Mouse (Mus musculus) neural tube, embryonic 12.5 days (tissue): ENCODE results near the gene Nptxr. TPM values are rescaled to one million over a fixed set of nuclear protein-coding genes. Genes with fewer than 3 reads are reported as not detected.

Experiments
- ATAC-seq: fragments of 200-750 bp; cut with Nextera tagmentation; 2 replicates; pipeline ENCODE4 v1.8.0; 2017; ENCODE audit warnings: low read depth, mild to moderate bottlenecking, moderate TSS enrichment, moderate library complexity; ENCODE audit not compliant: low FRiP score
- H3K27ac ChIP-seq: fragments of 300-500 bp; sonication (generic); 2 replicates; pipeline ENCODE4 v1.5.1; 2016
- H3K27me3 ChIP-seq: fragments of 300-500 bp; sonication (generic); replicated peaks from 2 replicates; pipeline ENCODE4 v1.6.1; 2016; ENCODE audit warnings: mild to moderate bottlenecking
- H3K36me3 ChIP-seq: fragments of 300-500 bp; sonication (generic); 2 replicates; pipeline ENCODE4 v1.6.1; 2016; ENCODE audit warnings: mild to moderate bottlenecking
- H3K4me1 ChIP-seq: fragments of 300-500 bp; sonication (generic); 2 replicates; pipeline ENCODE4 v1.6.1; 2016
- H3K4me2 ChIP-seq: fragments of 300-500 bp; sonication (generic); replicated peaks from 2 replicates; pipeline ENCODE4 v1.6.1; 2016; ENCODE audit warnings: mild to moderate bottlenecking
- H3K4me3 ChIP-seq: fragments of 300-500 bp; sonication (generic); 2 replicates; pipeline ENCODE4 v1.5.1; 2016
- H3K9ac ChIP-seq: fragments of 300-500 bp; sonication (generic); 2 replicates; pipeline ENCODE4 v1.6.1; 2016; ENCODE audit warnings: mild to moderate bottlenecking
- H3K9me3 ChIP-seq: fragments of 300-500 bp; sonication (generic); 2 replicates; pipeline ENCODE4 v1.6.1; 2016; ENCODE audit warnings: mild to moderate bottlenecking
- WGBS: fragments of 180-500 bp; shearing (Covaris S2); methylation state at CpG from one replicate; pipeline ENCODE4 v1.1.7; 2016; 5-methylcytosine and 5-hydroxymethylcytosine counted together
- polyA plus RNA-seq: library from polyadenylated mRNA; unstranded; fragments of >200 nt; fragmentation: Nextera tagmentation; extraction: Ambion mirVana; gene quantifications from 2 replicates; pipeline ENCODE4 v1.2.1, GENCODE M21; 2016

The Nptxr gene
- polyA plus RNA-seq, 1 experiment from 2014 or later = 13.6 TPM

GRCm38 (mm10) chr15:79797096-79797495 is 7.5 kb downstream of the Nptxr start:
- Histone ChIP-seq H3K4me1 (0 out of 2 replicates have a peak, but pooled peaks cover 6% of the 10 kb centered on the region), H3K27me3 (peaks cover 19% of the 10 kb centered on the region), H3K9ac (no peak overlapping the region), H3K9me3 (no peaks in the 10 kb centered on the region), H3K27ac (no peak overlapping the region), H3K36me3 (no peaks in the 10 kb centered on the region), H3K4me2 (no peak overlapping the region), H3K4me3 (no peak overlapping the region)
- ATAC-seq = no peak
- 88% methylated on average over 7 of the region's 7 CpGs for WGBS

- no peaks in the 10 kb centered on the region for H3K36me3 ChIP-seq
- ATAC-seq = no peak
These were observed 8.3 kb downstream of the Nptxr start for GRCm38 (mm10) chr15:79796256-79796655.

GRCm38 (mm10) chr15:79794173-79794572 is 10.4 kb downstream of the Nptxr start:
- Histone ChIP-seq H3K4me3 (no peak overlapping the region), H3K27ac (no peak overlapping the region), H3K9ac (0 out of 2 replicates have a peak overlapping the region, but pooled peaks have one; percentile 17), H3K4me2 (no peak overlapping the region), H3K27me3 (peaks cover 23% of the 10 kb centered on the region), H3K4me1 (0 out of 2 replicates have a peak, but pooled peaks cover 3% of the 10 kb centered on the region), H3K9me3 (no peaks in the 10 kb centered on the region), H3K36me3 (no peaks in the 10 kb centered on the region)
- ATAC-seq = no peak
- WGBS = 37% methylated on average over 20 of the region's 20 CpGs

More at GRCm38 (mm10) chr15:79796256-79796655, 8.3 kb downstream of the Nptxr start:
- H3K9ac ChIP-seq = no peak overlapping the region
- WGBS = 91% methylated on average over 12 of the region's 12 CpGs
- no peak overlapping the region for H3K27ac ChIP-seq
- H3K4me2 ChIP-seq = no peak overlapping the region
- no peak overlapping the region for H3K4me3 ChIP-seq
- H3K4me1 ChIP-seq = 0 out of 2 replicates have a peak, but pooled peaks cover 6% of the 10 kb centered on the region
- peaks cover 17% of the 10 kb centered on the region for H3K27me3 ChIP-seq
- H3K9me3 ChIP-seq = no peaks in the 10 kb centered on the region

GRCm38 (mm10) chr15:79793076-79793475 is 11.5 kb downstream of the Nptxr start:
- Histone ChIP-seq H3K27ac (no peak overlapping the region), H3K27me3 (peaks cover 23% of the 10 kb centered on the region), H3K4me2 (no peak overlapping the region), H3K4me1 (peaks cover 6% of the 10 kb centered on the region; the same call in 1 of the 2 replicates), H3K9ac (no peak overlapping the region), H3K4me3 (no peak overlapping the region), H3K9me3 (no peaks in the 10 kb centered on the region), H3K36me3 (no peaks in the 10 kb centered on the region)
- WGBS = 94% methylated on average over 9 of the region's 9 CpGs
- no peak for ATAC-seq

- no peak for ATAC-seq
- peaks cover 12% of the 10 kb centered on the region; the same call in 1 of the 2 replicates for H3K4me1 ChIP-seq
- peak overlapping the region; percentile 29; the same call in 1 of the 2 replicates for H3K4me2 ChIP-seq
- 20% methylated on average over 19 of the region's 19 CpGs for WGBS
- H3K9me3 ChIP-seq = no peaks in the 10 kb centered on the region
- H3K27ac ChIP-seq = no peak overlapping the region
- peaks cover 23% of the 10 kb centered on the region for H3K27me3 ChIP-seq
- no peaks in the 10 kb centered on the region for H3K36me3 ChIP-seq
- no peak overlapping the region for H3K4me3 ChIP-seq
- no peak overlapping the region for H3K9ac ChIP-seq
These were observed 12.1 kb downstream of the Nptxr start for GRCm38 (mm10) chr15:79792455-79792854.

- Histone ChIP-seq H3K36me3 (no peaks in the 10 kb centered on the region), H3K9ac (no peak overlapping the region), H3K4me2 (no peak overlapping the region), H3K27ac (no peak overlapping the region), H3K4me1 (peaks cover 14% of the 10 kb centered on the region; the same call in 1 of the 2 replicates), H3K27me3 (peaks cover 23% of the 10 kb centered on the region), H3K4me3 (no peak overlapping the region), H3K9me3 (no peaks in the 10 kb centered on the region)
- WGBS = 4% methylated on average over 12 of the region's 12 CpGs
- ATAC-seq = no peak
These were observed 13.1 kb downstream of the Nptxr start for GRCm38 (mm10) chr15:79791502-79791901.

- H3K4me2 ChIP-seq = no peak overlapping the region
- no peak overlapping the region for H3K9ac ChIP-seq
- ATAC-seq = no peak
- WGBS = 84% methylated on average over 6 of the region's 6 CpGs
- H3K9me3 ChIP-seq = no peaks in the 10 kb centered on the region
- H3K27ac ChIP-seq = no peak overlapping the region
- no peak overlapping the region for H3K4me3 ChIP-seq
- H3K27me3 ChIP-seq = peaks cover 23% of the 10 kb centered on the region
- no peaks in the 10 kb centered on the region for H3K36me3 ChIP-seq
- peaks cover 14% of the 10 kb centered on the region; the same call in 1 of the 2 replicates for H3K4me1 ChIP-seq
These were observed 13.7 kb downstream of the Nptxr start for GRCm38 (mm10) chr15:79790905-79791304.

GRCm38 (mm10) chr15:79790111-79790510 is 14.5 kb downstream of the Nptxr start:
- Histone ChIP-seq H3K36me3 (no peaks in the 10 kb centered on the region), H3K27ac (no peak overlapping the region), H3K4me2 (no peak overlapping the region), H3K9me3 (no peaks in the 10 kb centered on the region), H3K9ac (no peak overlapping the region), H3K4me1 (peaks cover 14% of the 10 kb centered on the region; the same call in 1 of the 2 replicates), H3K4me3 (no peak overlapping the region), H3K27me3 (peaks cover 23% of the 10 kb centered on the region)
- WGBS = 52% methylated on average over 8 of the region's 8 CpGs
- no peak for ATAC-seq

GRCm38 (mm10) chr15:79787815-79788214 is 16.8 kb downstream of the Nptxr start:
- Histone ChIP-seq H3K27me3 (peaks cover 13% of the 10 kb centered on the region; the same call in 1 of the 2 replicates), H3K4me3 (no peak overlapping the region), H3K9me3 (no peaks in the 10 kb centered on the region), H3K27ac (no peak overlapping the region), H3K9ac (no peak overlapping the region), H3K36me3 (no peaks in the 10 kb centered on the region), H3K4me2 (no peak overlapping the region), H3K4me1 (peaks cover 14% of the 10 kb centered on the region; the same call in 1 of the 2 replicates)
- 48% methylated on average over 8 of the region's 8 CpGs for WGBS
- ATAC-seq = no peak

- no peaks in the 10 kb centered on the region; the same call in 1 of the 2 replicates for H3K27me3 ChIP-seq
- H3K9me3 ChIP-seq = no peaks in the 10 kb centered on the region
- H3K36me3 ChIP-seq = no peaks in the 10 kb centered on the region
- peaks cover 11% of the 10 kb centered on the region; the same call in 1 of the 2 replicates for H3K4me1 ChIP-seq
- 72% methylated on average over 1 of the region's 1 CpGs for WGBS
- H3K9ac ChIP-seq = no peak overlapping the region
- no peak overlapping the region for H3K4me3 ChIP-seq
- ATAC-seq = no peak
- H3K27ac ChIP-seq = no peak overlapping the region
- no peak overlapping the region for H3K4me2 ChIP-seq
These were observed 19.5 kb downstream of the Nptxr start for GRCm38 (mm10) chr15:79785056-79785455.

- Histone ChIP-seq H3K27me3 (no peaks in the 10 kb centered on the region), H3K4me2 (no peak within 1 kb of the TSS), H3K27ac (no peak within 1 kb of the TSS), H3K4me3 (no peak within 1 kb of the TSS), H3K4me1 (peaks cover 17% of the 10 kb centered on the region), H3K36me3 (no peaks in the 10 kb centered on the region), H3K9ac (no peak within 1 kb of the TSS), H3K9me3 (no peaks in the 10 kb centered on the region)
- no peak for ATAC-seq
These were observed 26.8 kb downstream of the Nptxr start, which contains the start of gene Dnal4 for GRCm38 (mm10) chr15:79777749-79778148. TSS of gene Dnal4 (minus strand) at chr15:79777849.

- Histone ChIP-seq H3K4me2 (no peak overlapping the region), H3K9ac (no peak overlapping the region), H3K27ac (no peak overlapping the region), H3K9me3 (no peaks in the 10 kb centered on the region), H3K27me3 (no peaks in the 10 kb centered on the region), H3K4me1 (peaks cover 25% of the 10 kb centered on the region), H3K4me3 (peak overlapping the region; percentile 11; the same call in 1 of the 2 replicates), H3K36me3 (no peaks in the 10 kb centered on the region)
- WGBS = 76% methylated on average over 7 of the region's 7 CpGs
- ATAC-seq = no peak
These were observed 28.9 kb downstream of the Nptxr start for GRCm38 (mm10) chr15:79775662-79776061.
